Mouse (Mus musculus) spleen, adult 2 months (tissue): ENCODE results near the gene Bicc1. TPM values are rescaled to one million over a fixed set of nuclear protein-coding genes. Genes with fewer than 3 reads are reported as not detected.
"Not testable (repeated sequence)": the region's sequence is repeated elsewhere in the genome, so short reads cannot be mapped to it uniquely, and the experiment has no call there.

Experiments used
- DNase-seq, 2 experiments: peaks; one replicate each; pipeline versions ENCODE4 v3.0.0 to v3.0.0-alpha.2; 2012 to 2021; ENCODE audit warnings: low spot score in 2 of 2, low read depth in 1 of 2
- H3K27ac ChIP-seq: fragments of 200-500 bp; 2 replicates; pipeline ENCODE4 v1.5.1; 2012; ENCODE audit warnings: low read length, inconsistent platforms; ENCODE audit not compliant: insufficient read depth
- H3K27me3 ChIP-seq: fragments of 200-500 bp; 2 replicates; pipeline ENCODE4 v1.6.1; 2012; ENCODE audit warnings: mild to moderate bottlenecking, moderate library complexity, low read length, inconsistent platforms; ENCODE audit not compliant: control insufficient read depth, insufficient read depth
- H3K36me3 ChIP-seq: fragments of 200-500 bp; 2 replicates; pipeline ENCODE4 v1.6.1; 2012; ENCODE audit warnings: mild to moderate bottlenecking, low read length, inconsistent platforms; ENCODE audit not compliant: control insufficient read depth, insufficient read depth
- H3K4me1 ChIP-seq: fragments of 200-500 bp; 2 replicates; pipeline ENCODE4 v1.6.1; 2011; ENCODE audit warnings: inconsistent platforms; ENCODE audit not compliant: control insufficient read depth, insufficient read depth, insufficient read length
- H3K4me3 ChIP-seq: fragments of 200-500 bp; 2 replicates; pipeline ENCODE4 v1.5.1; 2011; ENCODE audit warnings: mild to moderate bottlenecking, inconsistent platforms; ENCODE audit not compliant: insufficient read depth, insufficient read length; ENCODE audit errors: extremely low read depth
- CTCF ChIP-seq: fragments of 200-500 bp; IDR thresholded peaks from 2 replicates; pipeline ENCODE4 v1.5.1; 2011; ENCODE audit warnings: mild to moderate bottlenecking, inconsistent platforms; ENCODE audit not compliant: insufficient read depth, insufficient read length, insufficient replicate concordance; ENCODE audit errors: extremely low read depth
- POLR2A ChIP-seq: fragments of 200-500 bp; IDR thresholded peaks from 2 replicates; pipeline ENCODE4 v1.6.1; 2011; ENCODE audit warnings: low read depth, low read length, inconsistent platforms
- WGBS: fragments of 180-500 bp; shearing (Covaris S2); methylation state at CpG from one replicate; pipeline ENCODE4 v1.1.7; 2018; 5-methylcytosine and 5-hydroxymethylcytosine counted together
- polyA plus RNA-seq: library from polyadenylated mRNA; depleted of rRNA; stranded (reverse); fragments of >200 nt; gene quantifications from 2 replicates; pipeline ENCODE4 v1.2.3, GENCODE M21; 2012

Bicc1 gene
- polyA plus RNA-seq, 1 experiment, result 3.5 TPM

- Histone ChIP-seq H3K36me3 (no peaks in the 10 kb centered on the region), H3K27ac (no peak overlapping the region), H3K4me3 (no peak overlapping the region), H3K4me1 (no peaks in the 10 kb centered on the region), H3K27me3 (no peaks in the 10 kb centered on the region)
- TF ChIP-seq POLR2A (no peak), CTCF (no peak)
- 85% methylated on average over 11 of the region's 11 CpGs for WGBS
- no peak for DNase-seq
Measured at GRCm38 (mm10) chr10:70971156-70971555, 188.3 kb downstream of the Bicc1 start.

GRCm38 (mm10) chr10:70968848-70969683, 190.4 kb downstream of the Bicc1 start:
- no peak overlapping the region for H3K27ac ChIP-seq
- H3K4me3 ChIP-seq, result no peak overlapping the region
- no peaks in the 10 kb centered on the region for H3K36me3 ChIP-seq
- no peaks in the 10 kb centered on the region for H3K27me3 ChIP-seq
- 82% methylated on average over 13 of the region's 13 CpGs for WGBS
- no peak for TF ChIP-seq POLR2A
- no peak for TF ChIP-seq CTCF
- no peak for DNase-seq
- H3K4me1 ChIP-seq, result no peaks in the 10 kb centered on the region

GRCm38 (mm10) chr10:70966642-70967345, 192.7 kb downstream of the Bicc1 start:
- Histone ChIP-seq H3K27me3 (no peaks in the 10 kb centered on the region), H3K4me1 (no peaks in the 10 kb centered on the region), H3K27ac (no peak overlapping the region), H3K36me3 (no peaks in the 10 kb centered on the region), H3K4me3 (no peak overlapping the region)
- 82% methylated on average over 16 of the region's 16 CpGs for WGBS
- DNase-seq, result no peak
- TF ChIP-seq CTCF, result no peak
- TF ChIP-seq POLR2A, result no peak

- Histone ChIP-seq H3K4me1 (no peaks in the 10 kb centered on the region), H3K27me3 (no peaks in the 10 kb centered on the region), H3K36me3 (no peaks in the 10 kb centered on the region), H3K4me3 (no peak overlapping the region), H3K27ac (no peak overlapping the region)
- 39% methylated on average over 8 of the region's 8 CpGs for WGBS
- no peak for TF ChIP-seq POLR2A
- TF ChIP-seq CTCF, result no peak
- DNase-seq, result no peak
Measured at GRCm38 (mm10) chr10:70964706-70965105, 194.8 kb downstream of the Bicc1 start.

GRCm38 (mm10) chr10:70963599-70964193, 195.8 kb downstream of the Bicc1 start:
- Histone ChIP-seq H3K4me3 (no peak overlapping the region), H3K4me1 (no peaks in the 10 kb centered on the region), H3K27ac (no peak overlapping the region), H3K36me3 (no peaks in the 10 kb centered on the region), H3K27me3 (no peaks in the 10 kb centered on the region)
- no peak for TF ChIP-seq POLR2A
- no peak for TF ChIP-seq CTCF
- no peak for DNase-seq
- WGBS, result 52% methylated on average over 8 of the region's 8 CpGs

- no peak for TF ChIP-seq POLR2A
- no peak for TF ChIP-seq CTCF
- Histone ChIP-seq H3K4me3 (no peak overlapping the region), H3K36me3 (no peaks in the 10 kb centered on the region), H3K27ac (no peak overlapping the region), H3K4me1 (no peaks in the 10 kb centered on the region), H3K27me3 (no peaks in the 10 kb centered on the region)
- WGBS, result 90% methylated on average over 8 of the region's 8 CpGs
- no peak for DNase-seq
Measured at GRCm38 (mm10) chr10:70961641-70962040, 197.9 kb downstream of the Bicc1 start.

- H3K27me3 ChIP-seq, H3K27ac ChIP-seq, H3K4me1 ChIP-seq, DNase-seq, H3K36me3 ChIP-seq, H3K4me3 ChIP-seq: not testable (repeated sequence)
- 93% methylated on average over 6 of the region's 6 CpGs for WGBS
Measured at GRCm38 (mm10) chr10:70960396-70960795, 199.1 kb downstream of the Bicc1 start.
